Mouse (Mus musculus): ENCODE measurements around the gene Vax1.

Gene Vax1

DNA sequence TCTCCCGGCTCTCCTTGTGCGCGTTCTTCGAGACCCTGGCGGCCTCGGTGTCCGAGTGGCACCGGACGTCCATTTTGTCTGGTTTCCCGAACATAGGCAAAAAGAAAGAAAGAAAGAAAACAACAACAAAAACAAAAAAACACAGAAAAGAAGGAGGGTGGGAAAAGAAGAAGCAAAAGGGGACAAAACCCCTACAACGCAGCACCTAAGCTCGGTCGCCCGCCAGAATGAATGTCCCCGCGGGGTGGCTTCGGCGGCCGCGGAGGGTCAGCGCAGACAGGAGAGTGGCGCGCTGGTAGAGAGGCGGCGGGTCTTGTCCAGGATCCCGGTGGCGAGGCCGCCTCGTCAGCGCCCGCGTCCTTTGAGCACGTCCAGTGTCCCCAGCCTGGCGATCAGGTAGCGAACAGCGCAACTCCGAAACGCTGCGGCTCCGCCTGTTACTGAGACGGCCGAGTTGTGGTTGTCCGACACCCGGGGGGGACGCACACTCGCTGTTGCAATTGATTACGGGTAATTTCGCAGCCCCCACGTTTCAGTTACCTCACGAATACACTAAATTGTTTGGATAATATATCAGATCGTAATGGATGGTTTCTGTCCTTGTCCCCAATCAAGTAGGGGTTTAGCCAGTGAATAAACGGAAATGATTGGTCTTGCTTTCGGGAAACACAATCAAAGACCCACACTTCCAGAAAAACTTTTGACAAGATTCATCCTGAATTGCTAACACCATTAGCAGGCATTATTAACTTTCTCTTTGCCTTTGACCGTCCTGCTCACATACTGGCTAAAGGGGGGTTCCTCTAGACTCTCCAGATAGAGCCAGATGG is at the start of gene Vax1:
Gene Vax1, minus strand, starts transcription at position 121 of the 830 bp plus-strand sequence.
- no peak for DNase-seq

- DNase-seq = no peak
These were observed 49.1 kb upstream of the Vax1 start, which contains the start of gene Kcnk18 for GRCm38 (mm10) chr19:59218991-59219390. Gene Kcnk18 (plus strand): TSS chr19:59219214.

DNA sequence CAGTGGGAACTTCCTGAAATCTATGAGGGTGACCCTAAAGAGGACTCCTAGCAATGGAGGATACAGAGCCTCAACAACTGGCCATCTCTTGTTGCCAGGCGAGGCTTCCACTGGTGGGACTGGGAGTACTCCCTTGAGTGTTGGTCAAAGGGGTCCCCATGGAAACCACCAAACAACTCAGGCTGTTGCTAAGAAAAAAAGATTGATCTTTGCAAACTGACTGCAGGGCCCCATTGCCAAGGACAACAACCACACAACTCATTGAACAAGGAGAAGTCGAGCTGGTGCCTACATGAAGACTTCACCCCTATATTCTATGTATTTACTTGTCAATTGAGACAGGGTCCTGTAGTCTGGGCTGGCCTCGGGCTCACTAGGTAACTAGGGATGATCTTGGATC is 47.0 kb upstream of the Vax1 start:
- no peak for DNase-seq

GRCm38 (mm10) chr19:59208986-59209385 is 39.1 kb upstream of the Vax1 start:
- DNase-seq = no peak

- DNase-seq = peak; percentile 35 to 42
These were observed 38.6 kb upstream of the Vax1 start for GRCm38 (mm10) chr19:59208475-59208874.

GRCm38 (mm10) chr19:59198161-59198560 is 28.3 kb upstream of the Vax1 start:
- DNase-seq = peak; percentile 35 to 46

- DNase-seq = peak in 1 of 2 experiments; percentile 29
These were observed 26.3 kb upstream of the Vax1 start for GRCm38 (mm10) chr19:59196111-59196666.

GRCm38 (mm10) chr19:59195181-59195770 is 25.4 kb upstream of the Vax1 start:
- no peak for DNase-seq

DNA sequence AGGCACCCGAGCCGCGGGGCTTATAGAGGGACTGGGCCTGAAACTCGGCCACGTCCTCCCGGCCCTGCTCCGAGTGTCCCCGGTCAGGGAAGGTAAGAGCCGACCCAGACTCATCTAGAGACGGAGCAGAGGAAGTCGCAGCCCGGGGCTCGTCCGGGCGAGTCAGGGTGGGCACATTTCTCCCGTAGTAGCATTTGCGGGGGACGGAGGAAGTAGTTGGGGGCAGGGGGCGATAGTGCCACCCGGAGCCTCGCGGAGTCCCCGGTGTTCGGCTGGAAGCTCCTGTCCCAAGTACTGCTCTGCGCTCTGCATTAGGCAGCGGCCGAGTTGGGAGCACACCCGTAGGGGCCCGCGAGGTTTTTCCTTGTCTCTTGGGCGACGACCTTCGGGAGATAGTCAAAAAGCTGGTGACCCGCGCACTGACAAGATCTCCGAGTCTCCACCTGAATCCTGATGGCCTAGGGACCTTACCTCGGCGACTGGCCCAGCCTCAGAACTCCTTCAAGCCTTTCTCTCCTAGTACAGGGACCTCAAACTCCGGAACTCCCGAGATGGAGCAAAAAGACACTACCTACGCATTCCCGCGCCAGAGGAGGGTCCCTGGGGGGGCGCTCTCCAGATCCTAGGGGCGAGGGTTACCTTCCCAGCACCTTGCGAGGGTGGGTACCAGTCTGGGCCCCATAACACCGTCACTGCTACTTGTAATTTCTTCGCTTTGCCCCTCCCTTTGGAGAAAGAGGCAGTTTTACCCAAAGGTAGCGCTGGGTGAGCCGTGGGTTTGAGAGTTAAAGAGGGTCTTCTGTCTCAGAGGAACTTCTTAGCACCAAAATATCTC is 24.3 kb upstream of the Vax1 start:
- DNase-seq = no peak

GRCm38 (mm10) chr19:59193456-59193855 is 23.6 kb upstream of the Vax1 start:
- no peak for DNase-seq

GRCm38 (mm10) chr19:59192491-59192890 is 22.6 kb upstream of the Vax1 start:
- DNase-seq = no peak

DNA sequence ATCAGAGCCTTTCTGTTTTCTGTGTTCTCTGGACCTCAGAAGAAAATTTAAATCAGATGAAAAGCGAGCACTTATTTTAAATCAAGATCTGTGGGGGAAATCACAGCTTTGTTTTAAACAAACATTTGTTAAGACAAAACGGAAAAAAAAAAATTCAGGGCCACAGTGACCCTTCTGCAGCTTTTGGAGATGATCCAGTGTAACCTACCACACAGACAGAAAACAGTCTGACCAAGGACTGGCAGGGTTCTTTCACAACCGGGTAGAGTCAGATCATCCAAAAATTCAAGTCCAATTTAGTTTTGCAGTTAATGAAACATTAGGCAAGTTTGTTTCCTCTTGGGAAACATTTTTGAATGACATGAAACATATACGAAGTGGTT is 21.3 kb upstream of the Vax1 start:
- no peak for DNase-seq

DNA sequence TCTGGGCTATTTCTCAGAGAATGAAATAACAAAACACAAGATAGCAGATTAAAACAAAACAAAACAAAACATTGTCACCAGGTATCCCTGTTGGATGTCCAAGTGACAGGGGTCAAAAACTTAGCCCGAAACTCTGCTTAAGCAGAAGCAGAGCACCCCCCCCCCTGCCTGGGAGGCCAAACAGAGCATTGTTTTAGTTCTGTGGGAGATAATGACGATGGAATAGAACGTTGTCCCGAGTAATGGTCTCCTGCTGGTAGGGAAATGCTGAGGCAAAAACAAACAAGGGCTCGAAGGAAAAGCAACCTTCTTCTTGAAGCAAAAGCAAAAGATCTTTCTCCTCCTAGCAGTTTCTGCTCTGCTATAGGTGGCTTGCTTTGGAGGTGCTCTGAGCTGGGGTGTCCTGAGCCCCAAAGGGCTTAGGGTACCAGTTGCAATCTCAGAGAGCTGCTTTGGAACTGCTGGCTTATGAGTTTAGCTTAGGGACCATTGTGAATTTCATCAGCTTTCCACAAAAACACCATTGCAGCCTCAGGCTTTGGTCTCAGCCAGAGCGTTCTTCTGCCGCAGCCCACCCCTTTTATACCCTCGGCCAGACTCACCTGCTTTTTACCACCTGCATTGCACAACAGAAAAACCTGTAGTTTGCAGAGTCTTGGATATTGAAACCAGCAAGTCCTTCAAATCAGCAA is 20.7 kb upstream of the Vax1 start:
- DNase-seq = no peak

GRCm38 (mm10) chr19:59188981-59189380 is 19.1 kb upstream of the Vax1 start:
- DNase-seq = no peak

DNA sequence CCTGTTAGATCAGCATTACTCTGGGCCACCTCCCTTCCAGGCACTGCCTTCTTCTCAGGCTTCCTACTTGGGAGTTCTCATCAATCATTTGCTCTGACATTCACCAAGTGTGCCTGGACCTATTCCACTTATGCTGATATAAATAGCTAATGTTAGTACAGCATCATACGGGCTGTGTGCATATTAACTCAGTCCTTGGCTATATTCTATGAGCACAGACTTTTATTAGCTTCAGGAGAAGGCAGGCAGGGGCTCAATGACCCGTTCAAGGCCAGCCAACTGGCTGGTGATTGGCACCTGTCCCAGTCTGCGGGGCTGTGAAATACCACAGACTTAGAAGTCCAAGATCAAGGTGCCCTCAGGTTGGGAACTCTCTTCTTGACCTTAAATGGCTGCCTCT is 14.1 kb upstream of the Vax1 start:
- no peak for DNase-seq

DNA sequence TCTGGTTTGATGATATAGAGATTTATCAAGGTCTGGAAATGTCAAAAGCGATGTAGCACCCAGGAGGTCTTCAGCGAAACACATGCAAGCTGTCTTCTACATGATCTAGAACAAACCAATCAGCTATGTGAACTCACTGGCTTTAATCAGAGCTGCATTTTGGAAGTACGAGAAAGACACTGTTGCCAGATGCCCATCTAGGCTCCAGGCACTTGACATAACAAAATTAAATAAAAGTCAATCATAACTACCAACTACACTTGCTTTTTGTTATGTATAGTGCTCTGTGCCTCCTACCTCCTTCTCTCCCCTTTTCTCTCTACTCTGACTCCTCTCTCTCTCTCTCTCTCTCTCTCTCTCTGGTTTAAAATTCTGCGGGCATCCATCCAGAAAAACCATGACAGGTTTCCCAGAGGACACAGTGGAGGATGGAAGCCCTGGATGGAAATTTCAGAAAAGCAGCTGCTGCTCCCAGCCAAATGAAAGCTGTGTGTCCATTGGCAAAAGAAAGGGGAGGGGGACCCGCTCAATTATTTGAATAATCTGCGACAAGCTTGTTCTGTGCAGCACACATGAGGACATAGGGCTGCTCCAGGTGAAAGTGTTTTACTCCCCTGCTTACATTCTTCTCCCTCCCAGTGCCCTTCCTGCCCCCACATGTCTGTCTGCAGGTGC is 3.6 kb upstream of the Vax1 start:
- no peak for DNase-seq

GRCm38 (mm10) chr19:59172781-59173180 is 2.9 kb upstream of the Vax1 start:
- no peak for DNase-seq

DNA sequence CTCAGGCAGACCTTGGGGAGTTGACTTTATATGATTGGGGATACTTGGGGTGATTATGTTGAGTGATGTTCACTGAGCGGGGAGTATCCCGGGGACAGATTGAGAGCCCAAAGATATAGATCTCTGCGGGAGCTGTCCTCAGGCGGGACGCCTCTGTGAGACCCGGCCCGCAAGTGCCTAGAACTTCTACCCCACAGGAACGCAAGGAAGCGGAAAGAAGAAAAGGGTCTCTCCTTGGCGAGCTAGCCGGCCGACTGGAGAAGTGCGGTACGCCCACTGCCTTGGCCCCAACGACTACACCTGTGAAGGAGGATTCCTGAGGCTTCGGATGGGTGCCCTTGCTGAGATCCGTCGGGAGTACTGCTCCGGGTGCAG is 2.0 kb upstream of the Vax1 start:
- no peak for DNase-seq

DNA sequence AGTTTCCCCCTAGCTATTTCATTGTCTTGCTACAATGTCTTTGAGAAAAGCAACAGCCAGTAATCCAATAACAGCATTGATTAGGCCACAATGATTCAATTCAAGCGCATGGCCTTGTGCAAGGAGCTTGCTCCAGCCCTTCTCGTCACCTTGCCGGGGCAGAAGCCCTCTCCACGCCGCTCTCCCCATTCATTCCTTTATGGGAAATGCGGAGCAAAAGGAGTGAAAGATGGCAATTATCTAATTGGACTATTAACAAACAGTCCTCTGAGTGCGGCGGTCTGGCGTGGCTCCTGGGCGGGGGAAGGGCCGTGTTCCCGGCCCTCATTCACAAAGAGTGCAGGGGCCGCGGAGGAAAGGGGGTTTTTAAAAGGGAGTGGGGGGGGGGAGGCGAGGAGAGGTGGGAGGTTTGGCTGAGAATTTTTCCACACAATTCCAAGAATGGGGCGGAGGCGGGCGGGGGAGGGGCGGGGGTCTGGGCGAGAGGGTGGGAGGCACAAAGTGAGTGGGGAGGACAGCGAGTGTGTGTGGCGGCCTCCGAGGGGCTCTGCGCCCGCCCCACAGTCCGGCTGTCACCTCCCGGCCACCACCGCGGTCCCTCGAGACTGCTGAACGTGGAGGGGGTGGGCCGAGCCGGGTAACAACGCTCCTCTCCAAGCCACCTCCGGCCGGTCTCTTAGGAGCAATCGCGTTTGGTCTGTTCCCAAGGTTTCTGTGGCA is 1.5 kb upstream of the Vax1 start:
- DNase-seq = no peak

- no peak for DNase-seq
These were observed 875 bp upstream of the Vax1 start for GRCm38 (mm10) chr19:59170766-59171095.

DNA sequence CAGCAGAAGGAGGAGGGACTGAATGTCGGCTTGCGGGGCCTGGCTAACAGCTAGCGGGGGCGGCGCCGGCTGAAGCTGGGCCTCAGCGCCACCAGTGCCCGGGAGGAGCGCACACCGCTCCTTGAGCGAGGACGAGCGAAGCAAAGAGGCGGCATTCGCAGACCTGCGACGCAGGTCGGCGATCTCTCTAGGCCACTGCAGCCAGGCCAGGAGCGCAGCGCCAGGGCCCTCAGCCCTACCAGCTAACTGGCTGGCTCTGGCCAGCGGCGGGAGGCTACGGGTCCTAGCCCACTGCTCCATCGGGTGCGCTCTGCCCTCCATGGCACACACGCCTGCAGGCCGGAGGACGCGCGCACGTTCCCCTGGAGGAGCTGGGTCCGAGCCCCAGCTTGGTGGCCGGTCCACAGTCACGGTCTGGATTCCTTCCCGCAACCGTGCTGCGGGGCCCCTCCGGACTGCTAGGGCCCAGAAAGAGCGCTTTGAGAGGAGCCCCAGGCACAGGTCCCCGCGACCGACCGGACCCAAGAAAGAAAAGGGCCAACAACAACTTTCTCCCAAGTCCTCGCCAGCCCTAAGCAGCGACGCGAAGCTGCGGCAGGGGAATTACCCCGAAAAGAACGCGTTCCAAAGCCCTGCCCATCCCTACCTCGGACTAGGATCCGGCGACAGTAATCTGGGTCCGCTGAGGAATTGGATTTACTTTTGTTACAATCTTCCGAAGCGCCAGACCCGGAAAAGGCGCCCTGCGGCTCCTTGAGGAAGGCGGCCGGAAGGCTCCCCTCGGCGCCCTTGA is 517 bp downstream of the Vax1 start:
- no peak for DNase-seq
